Mouse (Mus musculus): Measurements from ENCODE around the gene Rpl3l.
A peak's percentile ranks its signal among the peaks of the same experiment; 100 is the strongest.

Rpl3l gene

DNA sequence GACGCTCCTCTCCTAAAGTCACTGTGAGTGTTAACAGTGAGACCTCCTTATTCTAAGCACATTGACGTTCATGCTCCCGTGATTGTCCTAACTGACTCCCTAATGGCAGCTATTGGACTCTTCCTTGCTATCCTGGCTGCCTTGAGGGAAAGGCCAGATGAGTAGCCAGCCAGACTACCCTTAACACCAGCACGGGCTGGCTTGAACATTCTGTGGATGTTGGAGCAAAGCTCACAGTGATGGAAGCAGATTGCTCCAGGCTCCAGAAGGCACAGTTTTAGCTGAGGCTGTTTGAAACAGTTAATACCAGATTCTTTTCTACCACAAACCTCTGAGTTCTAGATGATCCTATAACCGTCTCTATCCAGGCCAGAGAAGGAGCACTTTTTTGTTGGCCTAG lies 16.3 kb downstream of the Rpl3l start:
- DNase-seq (ENCODE audit: low spot score): no peak

DNA sequence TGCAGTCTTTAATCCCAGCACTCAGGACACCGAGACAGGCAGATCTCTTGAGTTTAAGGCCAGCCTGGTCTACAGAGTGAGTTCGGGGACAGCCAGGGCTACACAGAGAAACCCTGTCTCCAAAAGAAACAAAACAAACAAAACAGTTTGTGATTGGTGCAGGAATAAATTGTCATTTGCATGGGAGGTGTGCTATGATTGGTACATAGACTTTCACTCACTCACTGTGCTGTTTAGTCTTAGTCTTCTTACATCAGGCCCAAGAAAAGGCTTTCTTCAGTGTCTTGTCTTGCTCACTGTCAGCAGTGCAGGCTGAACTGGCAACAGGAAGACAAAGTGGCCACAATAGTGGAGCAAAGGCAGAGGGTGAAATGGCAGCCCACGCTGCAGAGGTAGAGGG lies 16.8 kb downstream of the Rpl3l start:
- DNase-seq (ENCODE audit: low spot score): no peak

DNA sequence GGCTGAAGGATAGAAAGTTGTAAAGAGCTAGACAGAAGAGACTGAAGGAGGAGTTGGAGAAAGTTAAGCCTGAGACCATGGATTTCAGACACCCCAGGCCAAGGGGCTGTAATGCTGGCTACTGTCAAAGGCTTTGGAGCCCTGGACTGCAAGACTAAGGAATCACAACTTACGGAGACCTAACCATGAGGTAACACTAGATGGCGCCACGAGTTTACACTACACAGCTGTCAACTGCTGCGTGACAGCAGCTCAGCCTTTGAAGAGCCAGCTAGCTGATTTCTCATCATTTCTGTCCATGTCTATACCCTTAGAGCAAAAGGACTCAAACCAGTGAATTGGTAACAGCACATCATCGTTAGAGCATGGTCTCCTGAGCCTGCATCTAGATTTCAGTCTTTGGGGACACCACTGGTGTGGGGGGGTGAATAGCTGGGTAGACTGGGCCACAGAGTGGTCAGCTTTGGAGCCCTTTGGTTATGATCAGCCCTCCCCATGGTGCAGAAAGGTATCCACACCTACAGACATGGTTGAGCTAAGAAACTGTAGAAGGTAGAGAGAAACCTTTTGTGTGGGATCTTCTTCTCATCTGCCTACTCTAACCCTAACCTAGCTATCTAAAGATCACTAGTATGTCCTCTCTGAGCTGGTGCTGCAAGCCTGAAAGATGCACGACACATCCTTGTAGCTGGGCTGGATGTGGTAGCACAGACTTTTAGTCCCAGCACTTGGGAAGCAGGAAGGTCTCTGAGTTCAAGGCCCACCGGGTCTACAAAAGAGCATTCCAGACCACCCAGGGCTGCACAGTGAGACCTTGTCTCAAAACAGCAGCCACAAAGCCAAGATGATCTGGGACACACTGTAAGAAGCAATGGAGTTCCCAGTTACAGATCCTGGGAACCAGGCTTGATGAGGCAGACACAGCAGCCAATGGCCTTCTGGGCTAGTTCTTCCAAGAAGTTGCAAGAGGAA lies 18.2 kb downstream of the Rpl3l start:
- peak; percentile 87 for DNase-seq (ENCODE audit: low spot score)

DNA sequence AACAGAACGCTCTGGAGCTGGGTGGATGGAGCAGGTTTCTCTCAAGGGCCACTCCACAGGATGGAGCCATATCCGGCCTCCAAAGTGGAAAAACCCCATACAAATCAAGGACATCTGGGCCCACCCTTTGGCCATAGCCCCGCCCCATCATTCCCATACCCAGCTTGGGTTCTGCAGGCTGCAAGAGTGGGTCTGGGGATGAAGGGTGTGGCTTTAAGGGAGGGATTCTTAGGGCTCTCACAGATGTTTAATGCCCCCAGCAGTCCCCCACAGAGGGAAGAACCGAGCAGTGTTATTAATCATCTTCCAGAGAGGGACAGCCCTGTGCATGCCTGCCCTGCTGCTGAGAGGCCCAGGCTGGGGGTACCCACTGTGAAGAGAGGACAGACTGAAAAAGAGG lies 19.4 kb downstream of the Rpl3l start:
- DNase-seq (ENCODE audit: low spot score): no peak

DNA sequence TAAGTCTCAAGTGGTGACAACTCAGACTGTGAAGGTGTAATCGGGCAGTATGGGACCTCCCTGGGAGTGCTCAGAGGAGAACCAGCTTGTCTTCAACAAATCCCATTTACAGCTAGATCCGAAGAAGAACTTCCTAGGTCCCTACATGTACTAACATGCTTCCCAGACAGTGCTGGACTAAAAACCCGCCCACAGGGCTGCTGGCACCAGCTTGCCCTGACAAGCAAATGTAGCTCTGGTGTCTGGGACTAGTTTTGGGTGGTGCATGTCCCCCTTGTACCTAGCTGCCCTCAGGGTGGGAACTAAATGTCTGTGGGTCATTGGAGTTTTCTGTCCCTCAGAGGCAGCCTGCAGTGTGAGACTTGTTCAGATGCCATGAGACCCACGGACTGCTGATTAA lies 23.9 kb downstream of the Rpl3l start:
- no peak for DNase-seq (ENCODE audit: low spot score)

DNA sequence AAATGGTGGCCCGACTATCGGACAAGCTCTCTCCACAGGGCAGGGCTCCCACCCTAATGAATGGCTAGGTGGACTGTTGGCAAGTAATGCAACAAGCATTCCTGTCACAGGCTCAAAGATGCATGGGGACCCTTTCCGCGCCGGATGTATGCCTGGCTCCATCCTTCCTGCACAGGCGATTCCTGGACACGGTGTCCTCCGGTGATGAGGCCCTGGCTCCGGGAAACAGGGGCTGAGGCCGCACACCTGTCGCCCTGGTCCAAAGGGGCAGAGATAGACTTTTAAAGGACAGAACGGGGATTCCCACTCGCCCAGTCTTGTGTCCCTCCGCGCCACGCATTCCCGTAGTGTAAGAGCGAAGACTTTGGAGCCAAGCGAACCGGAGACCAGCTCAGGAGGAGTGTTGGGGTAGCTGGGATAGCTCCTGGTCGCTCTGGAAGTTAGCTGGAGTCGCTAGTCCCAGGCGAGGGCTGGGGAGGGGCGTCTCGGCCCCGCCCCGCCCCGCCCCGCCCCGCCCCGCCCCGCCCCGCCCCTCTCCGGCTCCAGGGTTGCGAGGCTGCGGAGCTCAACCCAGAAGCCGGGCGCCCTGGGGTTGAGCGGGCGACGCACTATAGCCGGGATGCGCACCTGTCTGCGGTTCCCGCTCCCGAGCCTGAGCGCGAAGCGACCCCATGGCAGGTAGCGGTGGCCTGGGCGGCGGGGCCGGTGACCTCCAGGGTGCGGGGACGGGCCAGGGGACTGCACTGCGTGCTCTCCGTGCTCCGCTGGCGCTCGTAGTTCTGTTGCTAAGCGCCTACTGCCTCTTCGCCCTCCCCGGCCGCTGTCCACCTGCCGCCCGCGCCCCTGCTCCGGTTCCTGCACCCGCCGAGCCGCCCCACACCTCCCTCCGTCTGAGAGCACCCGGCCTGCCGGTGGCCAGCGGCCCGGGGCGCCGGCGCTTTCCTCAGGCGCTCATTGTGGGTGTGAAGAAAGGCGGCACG lies 25.1 kb downstream of the Rpl3l start, which contains the start of gene Hs3st6:
Gene Hs3st6, plus strand, starts transcription at position 574 of the 980 bp plus-strand sequence.
- no peak for DNase-seq (ENCODE audit: low spot score)

DNA sequence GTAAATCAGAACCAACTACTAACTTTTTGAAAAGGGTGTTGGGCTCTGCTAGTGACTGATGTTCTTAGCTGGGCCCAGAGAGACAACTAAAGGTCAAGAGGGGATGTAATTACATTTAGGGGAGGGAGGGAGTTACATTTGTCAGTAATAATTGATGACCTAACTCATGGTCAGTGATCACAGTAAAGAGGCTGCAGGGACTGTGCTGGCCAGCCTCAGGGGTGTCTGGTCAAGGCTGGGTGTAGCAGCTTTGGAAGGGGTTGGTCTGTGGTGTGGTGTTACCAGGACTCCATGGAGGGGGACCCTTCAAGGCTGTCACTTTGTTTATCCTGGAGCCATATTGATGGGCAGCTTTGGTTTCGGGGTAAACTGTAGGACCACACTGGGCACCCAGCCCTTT lies 29.8 kb downstream of the Rpl3l start:
- DNase-seq (ENCODE audit: low spot score): no peak

DNA sequence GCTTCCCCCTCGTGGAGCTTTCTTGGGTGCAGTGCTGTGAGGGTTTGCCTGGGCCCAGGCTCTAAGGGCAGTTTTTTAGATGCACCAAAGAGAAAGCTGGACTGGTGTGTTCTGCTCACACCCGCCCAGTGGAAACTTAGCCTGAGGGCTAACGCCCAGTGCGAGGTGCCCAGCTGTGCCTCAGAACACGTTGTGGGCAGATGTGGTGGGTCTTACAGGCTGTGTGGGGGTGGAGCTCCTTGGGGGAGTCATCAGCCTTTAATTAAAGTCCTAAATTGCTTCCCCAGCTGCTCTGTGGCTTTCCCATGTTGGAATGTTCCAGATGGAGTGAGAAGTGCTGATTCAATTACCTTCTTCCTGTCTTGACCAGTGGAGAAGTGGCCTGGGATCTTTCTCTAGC lies 33.5 kb downstream of the Rpl3l start:
- no peak for DNase-seq (ENCODE audit: low spot score)

DNA sequence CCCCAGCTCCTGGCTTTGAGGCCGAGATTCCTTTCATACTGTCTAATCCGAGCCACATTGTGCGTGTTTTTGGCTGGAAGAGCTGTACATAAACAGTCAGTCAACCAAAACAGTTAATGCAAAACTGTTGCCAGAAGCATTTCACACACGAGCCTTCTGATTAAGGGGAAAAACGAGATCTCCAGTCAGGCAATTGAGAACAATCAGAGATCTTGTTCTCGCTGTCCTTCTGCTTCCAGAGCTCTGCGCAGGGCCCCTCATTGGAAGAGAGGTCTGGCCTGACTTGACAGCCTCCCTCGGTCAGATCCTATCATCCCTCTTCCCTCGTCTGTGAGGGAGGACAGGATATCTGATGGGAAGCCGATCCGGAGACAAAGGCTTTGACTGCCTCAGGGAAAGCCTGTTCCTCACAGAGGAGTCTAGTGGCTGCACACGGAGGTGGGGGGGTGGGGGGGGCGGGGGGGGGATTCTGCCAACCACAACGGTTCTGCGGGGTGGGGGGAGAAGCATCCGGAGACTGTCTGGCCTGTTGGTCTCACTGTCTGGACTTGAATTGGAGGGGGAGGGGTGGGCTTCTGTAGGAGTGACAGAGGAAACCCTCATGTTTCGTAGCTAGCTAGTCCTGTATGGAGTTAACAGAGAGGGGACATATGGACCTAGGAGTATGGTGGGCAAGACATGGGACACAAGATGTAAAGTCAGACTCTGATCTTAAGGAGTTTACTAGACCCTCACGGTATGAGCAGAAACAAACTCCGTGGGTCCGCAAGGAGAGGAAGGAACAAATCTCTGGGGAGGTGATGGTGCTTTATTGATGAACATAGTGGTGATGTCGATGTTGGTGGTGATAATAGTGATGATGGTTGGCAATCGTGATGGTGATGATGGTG lies 37.6 kb downstream of the Rpl3l start:
- DNase-seq (ENCODE audit: low spot score): no peak

DNA sequence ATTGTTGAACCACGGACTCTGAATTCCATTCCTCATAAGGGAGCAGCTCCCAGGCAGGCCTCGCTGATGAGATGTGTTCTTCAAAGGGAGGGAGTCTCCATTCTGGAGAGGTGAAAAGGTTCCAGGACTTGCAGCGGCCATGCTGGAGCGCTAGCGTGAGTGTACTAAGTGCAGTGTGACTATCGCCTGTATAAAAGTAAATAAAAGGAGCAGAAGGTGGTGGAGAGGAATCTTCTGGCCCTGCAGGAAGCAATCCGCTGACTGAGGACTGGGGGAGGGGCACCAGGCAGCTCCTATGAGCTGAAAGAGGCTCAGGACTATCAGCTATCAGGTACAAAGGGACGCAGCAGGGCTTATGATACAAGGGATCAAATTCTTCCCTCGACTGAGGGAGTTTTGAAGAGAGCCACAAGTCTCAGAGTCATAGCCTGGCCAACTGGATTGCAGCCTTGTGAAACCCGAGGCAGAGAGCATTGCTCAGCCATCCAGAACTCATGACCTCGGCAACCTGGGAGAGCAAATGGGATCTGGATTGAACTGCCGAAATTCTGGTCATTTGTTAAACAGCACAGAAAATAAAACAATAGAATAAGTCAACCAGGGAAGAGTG lies 38.8 kb downstream of the Rpl3l start:
- DNase-seq (ENCODE audit: low spot score): no peak

DNA sequence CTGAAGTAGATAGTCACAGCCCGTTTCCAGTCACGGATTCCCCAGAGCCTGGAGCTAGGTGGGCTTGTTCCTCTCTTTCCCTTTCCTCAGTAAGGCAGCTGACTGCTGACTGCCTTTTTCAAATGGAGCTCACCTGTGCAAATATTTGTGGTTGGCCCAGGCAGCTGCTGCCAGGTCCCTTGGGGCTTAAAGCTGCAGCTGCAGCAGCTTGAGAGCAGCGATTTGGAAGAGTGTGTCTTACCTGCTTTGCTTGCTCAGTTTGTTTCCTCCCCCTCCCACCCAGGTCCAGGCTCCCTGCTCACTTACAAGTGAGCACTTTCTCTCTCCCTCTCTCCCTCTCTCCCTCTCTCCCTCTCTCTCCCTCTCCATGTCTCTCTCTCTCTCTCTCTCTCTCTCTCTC lies 41.5 kb downstream of the Rpl3l start:
- no peak for DNase-seq (ENCODE audit: low spot score)

DNA sequence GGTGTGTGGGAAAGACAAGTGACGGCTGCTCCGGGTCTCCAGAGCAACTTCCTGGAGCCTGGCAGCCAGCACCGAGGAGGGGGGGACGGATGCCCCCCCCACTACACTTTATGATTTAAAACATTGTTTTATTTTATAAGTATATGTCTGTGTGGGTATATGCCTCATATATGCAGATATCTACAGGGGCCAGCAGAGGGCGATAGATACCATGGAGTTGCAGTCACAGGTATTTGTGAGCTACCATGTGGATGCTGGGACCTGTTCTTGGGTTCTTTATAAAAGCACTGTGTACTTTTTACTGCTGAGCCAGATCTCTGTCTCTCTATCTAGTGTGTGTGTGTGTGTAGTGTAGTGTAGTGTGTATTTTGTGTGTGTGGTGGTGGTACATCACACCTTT lies 45.6 kb downstream of the Rpl3l start:
- no peak for DNase-seq (ENCODE audit: low spot score)

DNA sequence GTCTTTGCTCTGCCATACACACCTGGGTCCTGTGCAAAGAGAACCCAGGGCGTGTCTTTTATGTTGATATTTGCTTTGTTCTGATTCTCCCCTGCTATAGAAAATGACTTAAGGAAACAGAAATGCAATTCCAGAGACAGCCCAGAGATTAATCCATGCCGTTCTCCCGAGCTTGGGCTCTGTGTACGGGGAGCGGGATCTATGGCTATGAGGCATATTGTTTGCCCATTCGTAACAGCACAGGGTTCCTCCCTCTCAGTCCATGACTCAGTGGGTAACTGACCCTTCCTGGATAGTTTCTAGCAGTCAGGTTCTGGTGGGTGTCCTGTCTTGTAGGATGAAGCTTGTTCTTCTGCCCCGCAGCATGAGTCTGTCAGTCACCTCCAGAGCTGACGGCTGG lies 47.6 kb downstream of the Rpl3l start:
- no peak for DNase-seq (ENCODE audit: low spot score)

DNA sequence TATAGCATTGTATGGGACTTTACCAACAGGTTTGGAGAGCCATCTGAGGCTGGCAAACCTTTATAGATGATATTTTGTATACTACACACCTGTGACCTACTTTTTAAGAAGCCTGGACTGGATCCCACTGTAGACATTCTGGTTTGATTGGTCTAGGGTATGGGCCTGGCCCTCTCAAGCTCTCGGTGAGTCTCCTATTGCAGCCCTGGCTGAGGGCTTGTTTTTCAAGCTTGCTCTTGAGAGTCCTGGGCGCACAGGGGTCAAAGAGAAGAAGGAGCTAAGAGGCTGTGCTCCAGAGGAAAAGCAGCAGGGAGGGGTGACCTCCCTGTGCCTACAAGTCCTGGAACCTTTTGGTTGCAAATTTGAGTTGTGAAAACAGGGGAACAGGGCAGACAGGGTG lies 49.5 kb downstream of the Rpl3l start:
- no peak for DNase-seq (ENCODE audit: low spot score)

DNA sequence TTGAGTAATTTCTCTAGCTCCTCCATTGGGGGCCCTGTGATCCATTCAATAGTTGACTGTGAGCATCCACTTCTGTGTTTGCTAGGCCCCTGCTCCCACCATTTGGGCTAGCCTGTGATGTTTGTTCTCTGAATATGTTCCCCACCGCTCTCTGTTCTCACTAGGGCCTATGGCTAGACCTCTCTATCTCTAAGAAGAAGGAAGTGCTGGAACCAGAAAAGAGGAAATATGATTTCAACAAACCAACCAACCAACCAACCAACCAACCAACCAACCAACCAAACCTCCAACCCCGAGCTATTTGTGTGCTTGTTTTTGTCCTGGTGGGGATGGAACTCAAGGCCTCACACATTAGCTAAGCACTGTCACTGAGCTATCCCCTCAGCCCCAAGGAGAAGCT lies 53.2 kb downstream of the Rpl3l start:
- DNase-seq (ENCODE audit: low spot score): no peak

Data from testis, postnatal 10 days (tissue).